Mouse (Mus musculus): ENCODE measurements at regions not wholly inside any gene's neighbourhood (a gene's known extent, or its start where the extent isn't known, plus 50 kb on each side); places are given as distances from the start of the nearest gene placed in this dataset.
"Not testable (repeated sequence)": the region's sequence is repeated elsewhere in the genome, so short reads cannot be mapped to it uniquely, and the experiment has no call there.

DNA sequence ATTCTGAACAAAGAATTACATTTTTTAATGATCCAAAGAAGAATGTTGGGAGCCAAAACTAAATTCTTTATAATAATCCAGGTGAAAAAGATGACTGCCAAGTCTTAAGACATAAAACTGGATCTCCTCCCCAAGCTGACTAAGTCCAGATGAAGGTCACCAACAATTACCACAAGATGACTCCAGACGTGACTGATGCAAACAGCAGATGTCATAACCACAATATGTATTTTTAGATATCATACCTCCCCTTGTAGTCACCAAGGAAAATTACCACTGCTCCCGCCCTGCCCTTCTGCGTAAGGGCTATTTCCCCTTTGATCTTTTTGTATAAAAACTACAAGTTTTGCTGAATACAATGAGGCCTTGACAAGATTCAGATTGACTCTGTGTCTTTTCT lies 1110.4 kb downstream of the Basp1 start:
- H3K4me1 ChIP-seq (ENCODE audit: control insufficient read depth in 2 of 2, insufficient read depth in 2 of 2, low read length in 2 of 2) = not testable (repeated sequence)

DNA sequence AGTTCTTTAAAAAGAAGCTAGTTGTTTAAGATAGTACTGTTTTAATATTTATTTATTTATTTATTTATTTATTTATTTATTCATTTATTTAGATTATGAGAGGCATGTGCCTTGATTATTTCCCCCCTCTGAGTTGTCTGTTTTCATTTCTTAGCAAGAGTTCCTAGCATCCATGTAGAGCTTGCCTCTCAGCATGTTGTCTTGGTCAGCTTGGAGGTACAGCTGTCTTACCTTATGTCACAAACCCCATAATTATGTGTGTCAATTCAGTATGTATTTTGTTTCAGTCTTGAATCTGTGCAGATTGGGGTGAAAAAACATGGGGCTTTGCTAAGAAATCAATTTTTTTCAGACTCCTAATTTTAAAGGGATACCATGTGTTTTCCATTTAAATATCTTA lies 1116.3 kb downstream of the Basp1 start:
- no peak overlapping the region for H3K9ac ChIP-seq (ENCODE audit: low read length)
- no peaks in the 10 kb centered on the region for H3K36me3 ChIP-seq (ENCODE audit: control insufficient read depth, insufficient read depth, low read length)
- no peaks in the 10 kb centered on the region for H3K4me1 ChIP-seq (ENCODE audit: control insufficient read depth in 2 of 2, insufficient read depth in 2 of 2, low read length in 2 of 2)
- H3K4me3 ChIP-seq (ENCODE audit: control insufficient read depth in 1 of 2, insufficient read depth in 1 of 2, low read depth in 1 of 2, low read length in 2 of 2) = no peak overlapping the region
- no peak overlapping the region for H3K27ac ChIP-seq (replicated peaks in 1 of 2; ENCODE audit: control insufficient read depth in 1 of 2, insufficient read depth in 1 of 2, low read depth in 2 of 2, low read length in 2 of 2)
- H3K9me3 ChIP-seq (ENCODE audit: control insufficient read depth, low read length) = 0 out of 2 replicates have a peak, but pooled peaks cover 2% of the 10 kb centered on the region
- ATAC-seq (ENCODE audit: insufficient number of reproducible peaks, insufficient read depth, low FRiP score, low read depth) = no peak
- H3K4me2 ChIP-seq (ENCODE audit: low read length) = no peak overlapping the region
- H3K27me3 ChIP-seq (ENCODE audit: control insufficient read depth, insufficient read depth, low read length) = no peaks in the 10 kb centered on the region

More for the DNA sequence above, 1110.4 kb downstream of the Basp1 start:
- not testable (repeated sequence) for H3K4me2 ChIP-seq (ENCODE audit: low read length); H3K9me3 ChIP-seq (ENCODE audit: control insufficient read depth, low read length); H3K27ac ChIP-seq (replicated peaks in 1 of 2; ENCODE audit: control insufficient read depth in 1 of 2, insufficient read depth in 1 of 2, low read depth in 2 of 2, low read length in 2 of 2); H3K36me3 ChIP-seq (ENCODE audit: control insufficient read depth, insufficient read depth, low read length); H3K9ac ChIP-seq (ENCODE audit: low read length); H3K4me3 ChIP-seq (ENCODE audit: control insufficient read depth in 1 of 2, insufficient read depth in 1 of 2, low read depth in 1 of 2, low read length in 2 of 2); H3K27me3 ChIP-seq (ENCODE audit: control insufficient read depth, insufficient read depth, low read length); ATAC-seq (ENCODE audit: insufficient number of reproducible peaks, insufficient read depth, low FRiP score, low read depth)
- 82% methylated on average over 3 of the region's 3 CpGs for WGBS

- Histone ChIP-seq H3K4me2 (ENCODE audit: low read length) (no peak overlapping the region), H3K4me1 (ENCODE audit: control insufficient read depth in 2 of 2, insufficient read depth in 2 of 2, low read length in 2 of 2) (no peaks in the 10 kb centered on the region), H3K9ac (ENCODE audit: low read length) (no peak overlapping the region), H3K36me3 (ENCODE audit: control insufficient read depth, insufficient read depth, low read length) (no peaks in the 10 kb centered on the region), H3K27ac (replicated peaks in 1 of 2; ENCODE audit: control insufficient read depth in 1 of 2, insufficient read depth in 1 of 2, low read depth in 2 of 2, low read length in 2 of 2) (no peak overlapping the region), H3K4me3 (ENCODE audit: control insufficient read depth in 1 of 2, insufficient read depth in 1 of 2, low read depth in 1 of 2, low read length in 2 of 2) (no peak overlapping the region), H3K9me3 (ENCODE audit: control insufficient read depth, low read length) (0 out of 2 replicates have a peak, but pooled peaks cover 2% of the 10 kb centered on the region), H3K27me3 (ENCODE audit: control insufficient read depth, insufficient read depth, low read length) (no peaks in the 10 kb centered on the region)
- ATAC-seq (ENCODE audit: insufficient number of reproducible peaks, insufficient read depth, low FRiP score, low read depth) = no peak
- 88% methylated on average over 7 of the region's 7 CpGs for WGBS
Observed at GRCm38 (mm10) chr15:24296798-24297197, 1116.8 kb downstream of the Basp1 start.

DNA sequence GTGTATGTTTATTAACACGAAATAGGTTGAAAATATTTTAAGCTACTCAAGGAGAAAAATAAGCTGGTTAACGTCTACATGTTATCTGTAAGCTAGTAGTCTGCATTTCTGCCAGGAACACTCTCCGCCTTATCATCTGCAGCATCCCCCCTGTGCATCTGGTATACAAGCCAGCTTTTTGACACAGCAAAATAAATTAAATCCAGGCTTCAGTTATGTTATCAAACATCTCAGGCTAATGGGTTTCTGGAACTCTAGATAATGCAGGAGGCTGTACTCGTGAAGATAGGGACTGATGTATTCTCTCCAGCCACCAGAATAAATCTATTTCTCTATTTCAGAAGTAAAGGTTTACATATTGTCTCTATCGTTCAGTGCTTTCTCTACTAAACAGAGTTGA lies 1138.5 kb downstream of the Basp1 start:
- WGBS = 50% methylated on average over 5 of the region's 5 CpGs
- Histone ChIP-seq H3K36me3 (ENCODE audit: control insufficient read depth, insufficient read depth, low read length) (no peaks in the 10 kb centered on the region), H3K27me3 (ENCODE audit: control insufficient read depth, insufficient read depth, low read length) (no peaks in the 10 kb centered on the region), H3K4me1 (ENCODE audit: control insufficient read depth in 2 of 2, insufficient read depth in 2 of 2, low read length in 2 of 2) (no peaks in the 10 kb centered on the region), H3K4me3 (ENCODE audit: control insufficient read depth in 1 of 2, insufficient read depth in 1 of 2, low read depth in 1 of 2, low read length in 2 of 2) (no peak overlapping the region), H3K27ac (replicated peaks in 1 of 2; ENCODE audit: control insufficient read depth in 1 of 2, insufficient read depth in 1 of 2, low read depth in 2 of 2, low read length in 2 of 2) (no peak overlapping the region), H3K4me2 (ENCODE audit: low read length) (no peak overlapping the region), H3K9ac (ENCODE audit: low read length) (no peak overlapping the region), H3K9me3 (ENCODE audit: control insufficient read depth, low read length) (no peaks in the 10 kb centered on the region)
- ATAC-seq (ENCODE audit: insufficient number of reproducible peaks, insufficient read depth, low FRiP score, low read depth) = no peak

GRCm38 (mm10) chr15:24267360-24267759 lies 1146.2 kb downstream of the Basp1 start:
- Histone ChIP-seq H3K4me3 (ENCODE audit: control insufficient read depth in 1 of 2, insufficient read depth in 1 of 2, low read depth in 1 of 2, low read length in 2 of 2) (no peak overlapping the region), H3K27ac (replicated peaks in 1 of 2; ENCODE audit: control insufficient read depth in 1 of 2, insufficient read depth in 1 of 2, low read depth in 2 of 2, low read length in 2 of 2) (no peak overlapping the region), H3K36me3 (ENCODE audit: control insufficient read depth, insufficient read depth, low read length) (no peaks in the 10 kb centered on the region), H3K4me2 (ENCODE audit: low read length) (no peak overlapping the region), H3K27me3 (ENCODE audit: control insufficient read depth, insufficient read depth, low read length) (no peaks in the 10 kb centered on the region), H3K9ac (ENCODE audit: low read length) (no peak overlapping the region), H3K9me3 (ENCODE audit: control insufficient read depth, low read length) (no peaks in the 10 kb centered on the region), H3K4me1 (ENCODE audit: control insufficient read depth in 2 of 2, insufficient read depth in 2 of 2, low read length in 2 of 2) (no peaks in the 10 kb centered on the region)
- no peak for ATAC-seq (ENCODE audit: insufficient number of reproducible peaks, insufficient read depth, low FRiP score, low read depth)
